Mouse (Mus musculus) 3T3-L1 (cell line): ENCODE measurements at regions not wholly inside any gene's neighbourhood (a gene's known extent, or its start where the extent isn't known, plus 50 kb on each side); places are given as distances from the start of the nearest gene placed in this dataset.
A peak's percentile ranks its signal among the peaks of the same experiment; 100 is the strongest.
"Not testable (repeated sequence)": the region's sequence is repeated elsewhere in the genome, so short reads cannot be mapped to it uniquely, and the experiment has no call there.

Experiments used
- DNase-seq: peaks from one replicate; pipeline ENCODE4 v3.0.0-alpha.2; 2015; ENCODE audit warnings: low read depth, low spot score

- DNase-seq: no peak
These were observed 651.5 kb upstream of the Kif2b start for GRCm38 (mm10) chr11:92228855-92229254.

- no peak for DNase-seq
These were observed 631.7 kb upstream of the Kif2b start for GRCm38 (mm10) chr11:92208980-92209548.

GRCm38 (mm10) chr11:92178393-92178792 is 601.0 kb upstream of the Kif2b start:
- DNase-seq: not testable (repeated sequence)

GRCm38 (mm10) chr11:92153124-92153523 is 575.8 kb upstream of the Kif2b start:
- no peak for DNase-seq

- no peak for DNase-seq
These were observed 558.3 kb upstream of the Kif2b start for GRCm38 (mm10) chr11:92135677-92136076.

GRCm38 (mm10) chr11:92134891-92135590 is 557.7 kb upstream of the Kif2b start:
- DNase-seq: no peak

GRCm38 (mm10) chr11:92084766-92085165 is 507.4 kb upstream of the Kif2b start:
- DNase-seq: no peak

- peak; percentile 21 for DNase-seq
These were observed 464.3 kb upstream of the Kif2b start for GRCm38 (mm10) chr11:92041695-92042094.

GRCm38 (mm10) chr11:92040161-92040560 is 462.8 kb upstream of the Kif2b start:
- DNase-seq: no peak

GRCm38 (mm10) chr11:92018419-92018818 is 441.1 kb upstream of the Kif2b start:
- DNase-seq: peak; percentile 68

GRCm38 (mm10) chr11:92011284-92011683 is 433.9 kb upstream of the Kif2b start:
- no peak for DNase-seq

- DNase-seq: no peak
These were observed 418.2 kb upstream of the Kif2b start for GRCm38 (mm10) chr11:91995524-91995923.

- DNase-seq: peak; percentile 63
These were observed 392.2 kb upstream of the Kif2b start for GRCm38 (mm10) chr11:91969531-91969930.

- DNase-seq: no peak
These were observed 367.0 kb upstream of the Kif2b start for GRCm38 (mm10) chr11:91944336-91944735.
